Mouse (Mus musculus): ENCODE data around the gene Ncbp3. TPM values are rescaled to one million over a fixed set of nuclear protein-coding genes. Genes with fewer than 3 reads are reported as not detected.

The Ncbp3 gene
- total RNA-seq, 2 experiments from 2014 or later = 9.2 to 10.5 TPM

- no peak for DNase-seq (ENCODE audit: low spot score in 2 of 2)
Measured at GRCm38 (mm10) chr11:73084804-73085231, 37.2 kb downstream of the Ncbp3 start.

- no peak for DNase-seq (ENCODE audit: low spot score in 2 of 2)
Measured at GRCm38 (mm10) chr11:73085391-73085790, 37.8 kb downstream of the Ncbp3 start.

- no peak for DNase-seq (ENCODE audit: low spot score in 2 of 2)
Measured at GRCm38 (mm10) chr11:73087700-73088480, 40.3 kb downstream of the Ncbp3 start.

- DNase-seq (ENCODE audit: low spot score in 2 of 2) = no peak
Measured at GRCm38 (mm10) chr11:73090283-73090682, 42.7 kb downstream of the Ncbp3 start, which contains the start of gene Itgae. TSS of gene Itgae (plus strand) at chr11:73090583.

GRCm38 (mm10) chr11:73090826-73091225 lies 43.2 kb downstream of the Ncbp3 start:
- no peak for DNase-seq (ENCODE audit: low spot score in 2 of 2)

- no peak for DNase-seq (ENCODE audit: low spot score in 2 of 2)
Measured at GRCm38 (mm10) chr11:73092057-73092456, 44.5 kb downstream of the Ncbp3 start.

- DNase-seq (ENCODE audit: low spot score in 2 of 2) = no peak
Measured at GRCm38 (mm10) chr11:73092877-73093276, 45.3 kb downstream of the Ncbp3 start.

GRCm38 (mm10) chr11:73094231-73094995 lies 46.8 kb downstream of the Ncbp3 start:
- DNase-seq (ENCODE audit: low spot score in 2 of 2) = no peak

- DNase-seq (ENCODE audit: low spot score in 2 of 2) = no peak
Measured at GRCm38 (mm10) chr11:73098860-73099259, 51.3 kb downstream of the Ncbp3 start.

GRCm38 (mm10) chr11:73099976-73100750 lies 52.6 kb downstream of the Ncbp3 start:
- DNase-seq (ENCODE audit: low spot score in 2 of 2) = no peak

- no peak for DNase-seq (ENCODE audit: low spot score in 2 of 2)
Measured at GRCm38 (mm10) chr11:73101308-73101707, 53.7 kb downstream of the Ncbp3 start.

- no peak for DNase-seq (ENCODE audit: low spot score in 2 of 2)
Measured at GRCm38 (mm10) chr11:73105246-73105645, 57.7 kb downstream of the Ncbp3 start.

- DNase-seq (ENCODE audit: low spot score in 2 of 2) = peak; percentile 33 to 37
Measured at GRCm38 (mm10) chr11:73107358-73107757, 59.8 kb downstream of the Ncbp3 start.

GRCm38 (mm10) chr11:73108195-73108897 lies 60.8 kb downstream of the Ncbp3 start:
- DNase-seq (ENCODE audit: low spot score in 2 of 2) = no peak

GRCm38 (mm10) chr11:73108898-73109625 lies 61.5 kb downstream of the Ncbp3 start:
- no peak for DNase-seq (ENCODE audit: low spot score in 2 of 2)

GRCm38 (mm10) chr11:73109941-73110340 lies 62.4 kb downstream of the Ncbp3 start:
- DNase-seq (ENCODE audit: low spot score in 2 of 2) = peak in 1 of 2 experiments; percentile 22

- no peak for DNase-seq (ENCODE audit: low spot score in 2 of 2)
Measured at GRCm38 (mm10) chr11:73111414-73111813, 63.8 kb downstream of the Ncbp3 start.

- DNase-seq (ENCODE audit: low spot score in 2 of 2) = no peak
Measured at GRCm38 (mm10) chr11:73126495-73126894, 78.9 kb downstream of the Ncbp3 start.

GRCm38 (mm10) chr11:73131020-73131419 lies 83.4 kb downstream of the Ncbp3 start:
- no peak for DNase-seq (ENCODE audit: low spot score in 2 of 2)

- DNase-seq (ENCODE audit: low spot score in 2 of 2) = no peak
Measured at GRCm38 (mm10) chr11:73132999-73133398, 85.4 kb downstream of the Ncbp3 start.

Data from adrenal gland, adult 18-20 months (tissue).